Mouse (Mus musculus) left cerebral cortex, postnatal 10 days (tissue): ENCODE data around the gene Cct7. TPM values are rescaled to one million over a fixed set of nuclear protein-coding genes. Genes with fewer than 3 reads are reported as not detected.

ENCODE experiments used
- DNase-seq, 2 experiments: peaks; one replicate each; pipeline ENCODE4 v3.0.0; 2021 to 2022; ENCODE audit warnings: low spot score in 2 of 2, mixed read lengths in 1 of 2; ENCODE audit errors: extremely low spot score in 1 of 2
- intact Hi-C: fragments of 180-260 bp; cut with DNase I; formaldehyde crosslinking; loops from one replicate; pipeline ENCODE4 v1.15.1; 2025
- total RNA-seq, 2 experiments: library from RNA; stranded (reverse); gene quantifications; 2 replicates each; pipeline ENCODE4 v1.2.3; 2021

The Cct7 gene
- total RNA-seq, 2 experiments from 2014 or later: 245 to 257 TPM

DNA sequence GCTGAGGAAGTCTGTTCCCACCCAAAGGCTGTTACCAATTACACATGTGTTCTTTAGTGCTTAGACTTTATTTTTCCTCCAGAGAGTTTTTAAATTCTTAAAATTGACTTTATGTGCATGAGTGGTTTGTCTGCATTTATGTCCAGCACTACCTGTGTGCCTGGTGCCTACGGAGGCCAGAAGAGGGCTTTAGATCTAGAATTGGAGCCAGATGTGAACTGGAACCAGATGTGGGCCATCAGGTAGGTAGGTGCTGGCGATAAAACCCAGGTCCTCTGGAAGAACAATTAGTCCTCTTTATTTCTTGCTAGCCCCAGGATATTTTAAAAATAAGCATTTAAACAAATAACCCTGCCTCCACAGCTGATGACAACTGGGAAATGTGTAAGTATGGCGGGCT is 40.3 kb downstream of the Cct7 start:
- intact Hi-C loops: no loop called here

DNA sequence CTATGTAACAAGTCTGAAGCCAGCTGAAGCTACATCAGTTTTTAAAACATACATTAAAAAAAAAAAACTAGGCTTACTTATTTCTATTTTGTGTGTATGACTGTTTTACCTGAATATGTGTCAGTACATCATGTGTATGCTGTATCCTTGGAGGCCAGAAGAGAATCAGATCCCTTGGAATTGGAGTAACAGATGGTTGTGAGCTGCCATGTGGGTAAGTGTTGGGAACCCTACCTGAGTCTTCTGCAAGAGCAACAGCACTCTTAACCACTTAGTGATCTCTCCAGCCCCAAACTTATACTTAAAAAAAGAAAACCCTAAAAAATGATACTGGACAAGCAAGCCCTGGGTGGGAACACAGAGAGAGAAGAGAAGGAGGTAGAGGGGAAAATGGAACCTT is 45.7 kb downstream of the Cct7 start:
- DNase-seq: no peak
- intact Hi-C loops: no loop called here

More for the DNA sequence above, 40.3 kb downstream of the Cct7 start:
- no peak for DNase-seq

DNA sequence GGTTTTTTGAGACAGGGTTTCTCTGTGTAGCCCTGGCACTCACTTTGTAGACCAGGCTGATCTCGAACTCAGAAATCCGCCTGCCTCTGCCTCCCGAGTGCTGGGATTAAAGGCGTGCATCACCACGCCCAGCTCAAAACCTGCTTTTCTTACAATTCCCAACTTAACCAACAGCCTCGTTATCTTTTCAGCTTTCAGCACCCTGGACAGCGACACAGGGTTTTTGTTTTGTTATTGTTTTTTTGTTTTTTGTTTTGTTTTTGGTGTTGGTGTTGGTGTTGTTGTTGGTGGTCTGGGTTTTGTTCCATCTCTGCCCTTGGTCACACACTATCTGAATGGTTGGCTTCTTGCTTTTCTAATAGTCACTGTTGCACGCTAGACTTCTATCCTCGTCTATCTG is 46.8 kb downstream of the Cct7 start:
- no peak for DNase-seq
- intact Hi-C loops: no loop called here

DNA sequence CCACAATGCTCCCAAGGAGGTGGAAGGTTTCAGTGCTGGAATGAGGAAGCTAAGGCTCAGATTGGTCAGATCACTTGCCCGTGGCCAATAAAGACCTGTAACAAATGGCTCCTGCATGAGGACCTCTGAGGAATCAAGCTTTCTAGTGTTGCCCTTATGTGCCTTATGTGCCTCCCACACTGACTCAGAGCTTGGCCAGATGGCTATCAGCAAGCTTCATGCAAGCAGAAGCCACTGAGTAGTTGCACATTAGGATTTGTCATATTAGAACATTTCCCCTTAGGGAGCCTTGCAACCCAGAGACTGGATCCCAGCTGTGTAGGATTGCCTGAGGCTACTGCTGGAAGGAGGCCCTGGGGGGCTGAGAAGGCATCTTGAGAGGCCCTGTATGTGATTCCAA is 49.1 kb downstream of the Cct7 start:
- intact Hi-C loops: no loop called here

DNA sequence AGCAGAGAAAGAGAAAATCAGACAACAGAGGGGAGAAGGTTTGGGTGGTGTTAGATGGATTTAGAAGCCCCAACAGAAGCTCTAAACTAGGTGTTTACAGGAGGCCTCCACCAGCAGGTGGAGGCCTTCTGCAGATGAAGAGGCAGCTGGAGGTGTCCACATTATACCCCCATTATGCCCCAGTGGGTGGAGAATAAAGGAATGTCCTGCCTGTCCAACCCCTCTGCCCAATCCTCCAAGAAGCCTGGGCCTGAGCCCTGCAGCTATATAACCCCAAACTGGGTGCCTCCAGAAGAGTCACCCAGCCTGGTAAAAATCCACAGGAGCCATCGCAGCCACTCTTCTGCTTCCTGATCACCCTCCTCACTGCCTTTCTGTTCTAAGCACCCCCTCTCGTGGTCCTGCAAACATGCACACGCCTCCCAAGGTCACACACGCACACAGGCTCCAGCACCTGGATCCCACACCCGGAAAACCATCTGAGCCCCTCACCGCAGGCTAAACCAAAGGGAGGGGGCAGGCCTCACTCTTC is 50.3 kb downstream of the Cct7 start:
- no peak for DNase-seq
- intact Hi-C loops: no loop called here

More for the DNA sequence above, 49.1 kb downstream of the Cct7 start:
- no peak for DNase-seq

DNA sequence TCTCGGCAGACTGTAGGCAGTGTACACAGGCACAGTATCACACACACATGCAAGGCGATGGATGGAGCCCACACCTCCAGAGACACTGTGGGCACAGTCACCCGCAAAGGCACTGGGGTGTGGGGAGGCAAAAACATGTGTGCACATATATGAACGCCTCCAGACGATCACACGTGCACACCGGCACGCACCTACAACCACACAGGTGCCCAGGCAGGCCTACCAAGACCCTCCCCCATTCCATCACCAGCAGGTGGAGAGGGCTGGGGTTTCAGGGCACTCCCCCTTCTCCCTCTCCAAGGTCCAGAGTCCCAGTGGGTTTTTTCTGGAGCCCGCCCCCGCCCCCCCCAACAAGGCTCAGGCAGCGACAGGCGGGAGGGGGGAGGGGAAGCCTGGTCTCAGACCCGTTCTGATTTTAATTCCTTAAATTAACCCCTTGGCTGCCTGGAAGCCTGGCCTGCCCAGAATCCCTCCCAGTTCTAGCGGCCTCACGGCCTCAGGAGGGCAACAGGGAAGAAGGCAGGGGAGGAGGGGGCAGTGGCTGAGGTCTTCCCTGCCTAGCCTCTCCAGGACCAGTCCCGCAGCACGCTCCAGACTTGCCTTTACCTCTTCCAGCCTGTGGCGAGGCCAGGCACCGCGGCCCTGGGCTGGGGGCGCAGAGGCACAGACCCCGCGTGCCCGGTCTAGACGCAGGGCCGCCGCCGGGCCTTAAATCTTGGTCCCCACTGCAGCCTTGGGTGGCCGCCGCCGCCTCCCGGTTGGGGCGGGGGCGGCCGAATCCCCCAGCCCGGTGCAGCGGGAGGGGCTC is 51.0 kb downstream of the Cct7 start:
- intact Hi-C loops: no loop called here
- DNase-seq: peak in 1 of 2 experiments; percentile 62

DNA sequence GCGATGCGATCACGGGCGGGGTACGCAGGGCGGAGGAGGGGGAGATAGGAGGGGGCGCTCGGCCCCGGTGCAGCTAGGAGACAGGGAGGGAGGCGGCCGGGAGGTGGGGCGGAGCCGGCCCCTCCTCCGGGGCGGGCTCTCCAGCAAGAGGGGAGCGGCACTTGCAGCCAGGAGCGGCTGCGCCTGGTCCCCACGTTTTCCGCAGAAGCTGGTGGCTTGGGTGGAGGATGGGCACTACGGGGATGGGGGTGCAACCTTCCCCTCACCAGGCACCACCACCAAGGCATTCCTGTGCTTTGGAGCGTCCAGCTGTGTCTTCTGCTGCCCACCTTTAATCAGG is 51.6 kb downstream of the Cct7 start, which contains the start of gene Fbxo41:
Gene Fbxo41 (minus strand): TSS at position 84 of the 340 bp plus-strand sequence.
- DNase-seq: peak; percentile 69 to 83
- intact Hi-C loops: no loop called here

DNA sequence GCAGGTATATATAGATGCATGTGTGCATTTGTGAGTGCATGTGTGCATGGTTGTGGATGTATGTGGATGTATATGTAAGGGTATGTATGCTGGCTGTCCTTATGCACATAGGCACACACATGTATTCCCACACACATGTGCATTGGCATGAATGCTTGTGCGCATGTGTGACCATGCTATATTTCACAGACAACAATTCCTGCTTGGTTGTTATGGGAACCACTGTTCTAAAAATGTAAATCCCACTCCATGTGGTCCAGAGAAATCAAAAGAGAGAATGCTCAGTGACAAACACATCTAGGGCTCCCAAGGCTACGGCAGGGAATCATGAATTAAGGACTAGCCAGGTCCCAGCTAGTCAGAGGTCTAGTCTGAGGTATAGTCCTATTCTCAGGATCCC is 53.6 kb downstream of the Cct7 start:
- DNase-seq: no peak
- intact Hi-C loops: no loop called here

DNA sequence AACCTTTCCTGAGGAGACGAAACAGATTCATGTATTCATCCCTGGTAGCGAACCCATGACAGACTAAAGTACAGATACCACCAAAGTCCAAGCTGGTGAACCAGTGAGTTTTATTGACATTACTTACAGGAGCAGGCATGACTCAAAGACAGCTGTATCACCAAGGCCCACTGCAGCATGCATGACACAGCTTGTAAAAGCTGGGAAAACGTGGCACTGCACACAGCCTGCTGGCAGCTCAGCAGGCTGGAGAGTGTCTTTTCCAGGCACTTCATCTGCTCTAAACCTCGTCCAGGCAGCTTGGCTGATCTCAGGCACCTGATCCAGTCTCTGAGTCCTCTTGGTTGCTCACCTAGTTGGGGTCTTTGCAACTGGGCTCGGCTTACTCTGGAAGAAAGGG is 57.3 kb downstream of the Cct7 start:
- intact Hi-C loops: no loop called here
- DNase-seq: peak in 1 of 2 experiments; percentile 23

DNA sequence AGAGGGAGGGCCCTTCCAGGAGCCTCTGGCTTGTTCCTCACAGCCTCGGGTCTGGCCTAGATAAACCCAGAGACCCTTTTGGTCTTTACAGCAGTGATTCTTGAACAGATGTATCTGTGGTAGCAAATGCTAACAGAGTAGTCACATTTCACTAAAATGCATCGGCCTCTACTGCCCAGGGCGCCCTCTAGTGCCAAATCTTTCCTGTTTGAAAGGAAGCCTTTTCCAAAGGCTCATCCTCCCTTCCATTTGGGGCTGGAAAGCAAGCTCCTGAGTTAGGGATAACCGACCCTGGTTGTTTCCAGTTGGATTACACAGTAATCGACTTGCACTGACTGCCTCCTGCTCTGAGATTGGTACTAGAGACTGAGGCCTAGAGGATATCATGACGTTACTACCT is 59.2 kb downstream of the Cct7 start:
- peak; percentile 73 to 74 for DNase-seq
- intact Hi-C loops: loop anchor here (5.0 kb wide), 2 partner anchors 43 to 77 kb away; partner anchors contain the start of gene Alms1

DNA sequence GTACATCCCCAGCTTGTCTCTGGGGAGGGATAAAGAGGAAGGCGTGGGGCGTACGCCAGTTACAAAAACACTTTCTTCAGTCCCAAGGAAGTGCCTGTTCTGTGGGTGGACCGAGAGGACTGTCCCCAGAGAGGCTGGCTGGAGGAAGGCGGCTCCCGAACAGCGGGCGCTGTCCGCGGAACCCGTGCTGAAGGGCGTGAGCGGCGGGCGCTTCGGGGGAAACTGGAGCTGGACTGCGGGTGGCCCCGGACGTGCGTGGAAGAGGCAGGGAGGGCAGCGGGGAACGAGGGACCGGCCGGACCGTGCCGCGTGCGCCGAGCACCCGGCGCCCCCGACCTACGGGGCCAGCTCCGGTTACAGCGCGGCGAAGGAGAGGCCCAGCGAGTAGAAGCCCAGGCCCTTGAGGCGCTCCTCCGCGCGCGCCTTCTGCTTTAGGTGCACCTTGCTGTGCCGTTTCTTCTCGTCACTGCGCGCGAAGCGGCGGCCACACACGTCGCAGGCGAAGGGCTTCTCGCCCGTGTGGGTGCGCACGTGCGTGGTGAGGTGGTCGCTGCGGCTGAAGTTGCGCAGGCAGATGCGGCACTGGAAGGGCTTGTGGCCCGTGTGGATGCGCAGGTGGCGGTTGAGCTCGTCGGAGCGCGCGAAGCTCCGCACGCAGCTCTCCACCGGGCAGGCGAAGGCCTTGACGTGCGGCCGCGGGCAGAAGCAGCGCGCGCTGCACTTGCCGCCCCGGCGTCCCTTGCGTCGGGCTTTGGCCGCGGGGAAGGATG is 60.2 kb downstream of the Cct7 start:
- peak in 1 of 2 experiments; percentile 62 for DNase-seq
- intact Hi-C loops: loop anchor here (5.0 kb wide), 2 partner anchors 44 to 76 kb away; partner anchors contain the start of gene Alms1

DNA sequence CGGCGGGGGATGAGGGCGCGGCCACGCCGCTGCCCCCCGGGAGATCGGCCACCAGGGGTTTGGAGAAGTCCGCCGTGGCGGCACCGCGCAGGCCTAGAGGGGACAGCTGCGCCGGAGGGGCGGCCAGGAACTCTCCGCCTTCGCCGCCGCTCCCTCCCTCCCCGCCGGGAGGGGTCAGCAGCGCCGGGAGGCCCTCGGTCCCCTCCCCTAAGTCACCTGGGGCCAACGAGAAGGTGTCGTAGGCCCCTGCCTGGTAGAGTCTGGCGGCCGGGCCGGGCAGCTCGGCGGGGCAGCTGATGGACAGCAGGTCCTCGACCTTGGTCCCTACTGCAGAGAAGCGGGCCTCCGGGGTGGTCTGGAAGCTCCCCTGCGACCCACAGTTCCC is 60.7 kb downstream of the Cct7 start:
- intact Hi-C loops: loop anchor here (5.0 kb wide), 2 partner anchors 45 to 75 kb away; partner anchors contain the start of gene Alms1
- DNase-seq: no peak

DNA sequence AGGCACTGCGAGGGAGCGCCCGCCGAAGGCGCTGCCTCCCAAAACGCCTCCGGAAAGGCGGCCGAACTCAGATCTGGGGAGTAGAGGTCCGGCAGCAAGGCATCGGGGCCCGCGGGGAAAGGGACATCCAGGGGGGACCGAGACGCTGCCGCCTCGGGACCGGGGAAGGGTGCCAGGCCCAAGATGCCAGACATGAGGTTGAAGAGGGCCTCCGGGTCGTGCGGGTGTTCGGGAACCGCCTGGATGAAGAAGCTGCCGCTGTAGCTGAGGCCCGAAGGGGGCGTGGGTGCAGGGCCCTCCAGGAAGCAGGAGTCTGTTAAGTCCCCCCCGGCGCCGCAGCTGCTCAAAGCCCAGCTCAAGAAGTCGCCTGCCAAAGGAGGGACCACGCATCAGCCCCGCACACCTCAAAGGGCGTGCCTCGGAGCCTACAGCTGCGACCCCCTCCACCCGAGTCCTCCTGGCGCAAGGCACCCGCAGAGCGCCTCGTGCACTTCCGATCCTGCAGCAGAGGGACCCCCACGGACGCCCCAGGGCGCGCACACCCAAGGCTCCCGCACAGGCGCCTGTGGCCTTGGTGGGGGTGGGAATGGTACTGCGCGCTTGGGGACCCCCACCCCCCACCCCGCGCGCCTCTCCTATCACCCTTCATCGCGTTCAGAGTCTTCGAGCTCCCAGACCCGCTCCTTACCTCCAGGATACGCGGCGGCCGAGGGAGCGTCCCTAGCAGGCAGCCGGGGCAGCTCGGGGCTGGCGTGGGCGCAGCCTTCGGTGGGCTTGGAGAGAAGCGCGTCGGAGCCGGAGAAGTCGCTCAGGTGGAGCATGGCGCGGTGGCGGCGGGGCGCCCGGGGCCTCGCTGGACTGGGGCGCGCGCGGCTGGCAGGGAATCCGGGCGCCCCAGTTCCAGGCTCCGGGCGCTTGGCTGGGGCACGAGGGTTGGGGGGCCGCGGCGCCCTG is 61.5 kb downstream of the Cct7 start:
- intact Hi-C loops: loop anchor here (5.0 kb wide), 2 partner anchors 46 to 74 kb away; partner anchors contain the start of gene Alms1
- peak in 1 of 2 experiments; percentile 61 for DNase-seq

DNA sequence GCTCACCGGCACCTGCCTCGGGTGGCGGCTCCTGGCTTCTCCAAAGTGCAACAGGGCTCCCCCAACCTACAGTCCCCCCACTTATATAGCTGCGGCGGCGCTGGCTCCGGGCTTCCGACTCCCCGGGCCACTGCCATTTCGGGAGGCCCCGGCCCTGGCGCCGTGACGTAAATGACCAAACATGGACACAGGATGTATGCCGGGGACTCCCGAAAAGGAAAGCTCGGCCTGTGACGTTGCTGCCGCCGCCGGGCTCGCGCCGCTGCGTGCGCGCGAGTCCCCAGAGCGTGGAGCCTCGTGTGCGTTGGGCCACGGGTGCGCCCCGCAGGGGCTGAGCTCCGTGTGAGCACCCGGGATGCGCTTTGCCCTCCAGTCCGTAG is 62.2 kb downstream of the Cct7 start, which contains the start of gene Egr4:
Gene Egr4 (minus strand): TSS at position 59 of the 380 bp plus-strand sequence.
- intact Hi-C loops: loop anchor here (5.0 kb wide), 2 partner anchors 46 to 74 kb away; partner anchors contain the start of gene Alms1
- DNase-seq: peak; percentile 86 to 89

DNA sequence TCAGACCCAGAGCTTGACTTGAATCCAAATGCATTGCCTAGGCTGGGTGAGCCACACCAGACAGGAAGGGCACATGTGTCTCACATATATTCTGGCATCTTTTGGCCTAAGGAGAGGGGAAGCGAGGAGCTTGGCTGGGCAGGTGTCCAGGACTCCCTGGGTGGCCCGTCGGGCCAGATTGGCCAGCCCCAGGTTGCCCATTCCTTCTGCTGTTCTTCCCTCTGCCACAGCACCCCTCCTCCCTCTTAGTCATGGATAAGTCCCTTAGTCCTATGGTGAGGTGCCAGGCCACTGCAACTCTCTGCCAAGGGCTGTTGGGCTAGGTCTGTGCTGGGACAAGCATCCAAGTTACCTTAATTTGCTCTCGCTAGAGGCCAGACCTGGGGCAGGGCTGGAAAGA is 64.6 kb downstream of the Cct7 start:
- intact Hi-C loops: no loop called here
- peak in 1 of 2 experiments; percentile 32 for DNase-seq
